Mouse (Mus musculus): ENCODE results near the gene Trio. TPM values are rescaled to one million over a fixed set of nuclear protein-coding genes. Genes with fewer than 3 reads are reported as not detected.

Trio gene
- polyA plus RNA-seq, 1 experiment from 2014 or later = 38.1 TPM

DNA sequence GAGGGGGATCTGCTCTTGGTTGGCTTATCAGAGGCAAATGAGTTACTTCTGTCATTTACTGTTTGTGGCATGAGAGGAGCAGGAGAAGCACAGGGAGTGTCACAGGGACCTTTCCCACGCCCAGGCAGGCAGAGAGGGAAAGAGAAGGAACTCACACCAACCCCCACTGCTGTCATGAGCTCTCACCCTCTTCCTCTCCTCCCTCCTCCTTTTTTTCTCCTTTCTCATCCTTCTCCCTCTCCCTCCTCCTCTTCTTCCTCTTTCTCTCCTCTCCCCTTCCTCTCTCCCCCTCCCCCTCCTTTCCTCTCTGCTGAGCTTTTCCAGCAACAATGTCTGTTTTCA, 322.7 kb downstream of the Trio start:
- no peak for DNase-seq (ENCODE audit: low spot score)
- Histone ChIP-seq H3K4me2 (ENCODE audit: low read length) (no peak overlapping the region), H3K9me3 (replicated peaks; ENCODE audit: control insufficient read depth, low read length) (no peaks in the 10 kb centered on the region), H3K36me3 (ENCODE audit: control insufficient read depth, insufficient read depth, low read length) (no peaks in the 10 kb centered on the region), H3K4me3 (ENCODE audit: low read depth, low read length) (no peak overlapping the region), H3K9ac (ENCODE audit: low read length) (no peak overlapping the region), H3K4me1 (ENCODE audit: control insufficient read depth, insufficient read depth, low read length) (peaks cover 5% of the 10 kb centered on the region), H3K27ac (ENCODE audit: low read depth, low read length) (no peak overlapping the region; the same call in 1 of the 2 replicates), H3K27me3 (replicated peaks; ENCODE audit: control insufficient read depth, insufficient read depth, low read length) (no peaks in the 10 kb centered on the region)
- ATAC-seq = no peak
- WGBS = 67% methylated on average over 1 of the region's 1 CpGs

DNA sequence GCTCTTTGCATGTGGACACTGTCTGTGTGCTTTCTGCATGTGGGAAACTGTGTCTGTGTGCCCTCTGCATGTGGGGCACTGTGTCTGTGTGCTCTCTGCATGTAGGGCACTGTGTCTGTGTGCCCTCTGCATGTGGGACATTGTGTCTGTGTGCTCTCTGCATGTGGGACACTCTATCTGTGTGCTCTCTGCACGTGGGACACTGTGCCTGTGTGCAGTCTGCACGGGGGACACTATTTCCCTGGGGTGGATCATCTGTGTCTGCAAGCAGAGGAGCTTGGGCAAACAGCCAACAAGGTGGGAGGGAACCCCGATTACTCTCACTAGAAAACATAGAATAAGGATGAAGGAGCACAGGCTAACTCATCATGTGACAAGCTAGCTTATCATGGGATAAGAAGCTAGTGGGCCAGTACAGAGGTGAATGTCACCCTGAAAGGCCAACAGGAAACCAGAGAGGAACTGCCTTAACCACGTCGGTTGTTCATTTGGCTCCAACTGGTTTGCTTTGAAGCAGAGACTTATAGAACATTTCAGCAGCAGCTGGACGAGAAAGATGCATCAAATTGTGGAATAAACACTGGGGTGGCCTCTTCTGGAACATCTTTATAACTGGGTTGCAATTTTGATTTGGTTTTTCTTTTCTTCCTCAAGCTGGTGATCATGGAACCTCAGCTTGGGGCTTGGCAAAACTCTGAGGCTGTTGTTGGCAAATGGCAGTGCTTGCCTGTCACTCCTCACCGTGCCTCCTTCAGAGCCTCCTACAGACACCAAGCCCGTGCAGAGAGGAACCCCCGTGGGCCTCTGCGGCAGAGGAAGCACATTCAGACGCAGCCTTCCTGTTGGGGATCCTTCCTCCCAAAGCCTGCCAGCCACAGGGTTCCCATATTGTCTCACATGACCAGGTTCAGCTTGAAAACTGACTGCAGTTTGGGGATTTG, 323.3 kb downstream of the Trio start:
- no peak for DNase-seq (ENCODE audit: low spot score)
- 37% methylated on average over 11 of the region's 11 CpGs for WGBS
- peak overlapping the region; percentile 9; the same call in 1 of the 2 replicates for H3K27ac ChIP-seq (ENCODE audit: low read depth, low read length)

DNA sequence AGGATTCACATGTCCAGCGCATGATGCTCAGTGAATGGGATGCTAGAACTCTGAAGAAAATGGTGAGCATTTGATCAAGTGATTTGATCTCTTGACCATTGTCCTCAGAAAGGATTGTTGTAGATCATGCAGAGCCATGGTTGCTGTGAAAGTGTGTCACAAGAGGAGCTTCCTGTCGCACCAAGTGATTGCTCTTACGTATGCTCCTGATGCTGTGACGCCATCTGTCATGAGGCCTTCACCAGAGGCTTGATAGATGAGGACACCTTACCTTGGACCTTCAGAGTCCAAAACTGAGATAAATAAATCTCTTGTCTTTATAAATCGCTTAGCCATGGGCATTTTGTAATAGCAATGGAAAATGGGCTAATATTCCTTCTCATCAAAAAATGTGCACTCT, 328.0 kb downstream of the Trio start:
- 91% methylated on average over 5 of the region's 5 CpGs for WGBS
- no peak overlapping the region for H3K9ac ChIP-seq (ENCODE audit: low read length)

More for the DNA sequence above, 323.3 kb downstream of the Trio start:
- Histone ChIP-seq H3K9me3 (replicated peaks; ENCODE audit: control insufficient read depth, low read length) (no peaks in the 10 kb centered on the region), H3K9ac (ENCODE audit: low read length) (no peak overlapping the region), H3K4me1 (ENCODE audit: control insufficient read depth, insufficient read depth, low read length) (peaks cover 5% of the 10 kb centered on the region), H3K4me3 (ENCODE audit: low read depth, low read length) (no peak overlapping the region), H3K4me2 (ENCODE audit: low read length) (no peak overlapping the region), H3K27me3 (replicated peaks; ENCODE audit: control insufficient read depth, insufficient read depth, low read length) (no peaks in the 10 kb centered on the region), H3K36me3 (ENCODE audit: control insufficient read depth, insufficient read depth, low read length) (no peaks in the 10 kb centered on the region)
- ATAC-seq = no peak

DNA sequence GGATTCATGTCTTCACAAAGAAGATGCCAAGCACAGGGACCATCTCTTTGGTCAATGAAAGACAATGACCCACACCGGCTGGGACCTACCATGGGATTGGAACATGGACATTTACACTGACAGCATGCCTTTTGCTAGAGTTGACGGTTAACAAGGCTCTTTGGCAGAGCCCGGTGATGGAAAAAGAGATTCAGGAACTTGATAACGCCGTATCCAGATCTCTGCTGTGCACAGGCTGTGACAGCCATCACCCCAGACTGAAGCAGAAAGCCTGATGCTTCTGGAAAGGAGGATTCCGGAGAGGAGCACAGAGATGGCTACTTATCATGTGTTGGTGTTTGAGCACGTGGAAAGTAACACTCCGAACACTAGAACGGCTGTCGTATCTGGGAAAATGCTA, 332.4 kb downstream of the Trio start:
- Histone ChIP-seq H3K9ac (ENCODE audit: low read length) (no peak overlapping the region), H3K27me3 (replicated peaks; ENCODE audit: control insufficient read depth, insufficient read depth, low read length) (no peaks in the 10 kb centered on the region), H3K4me1 (ENCODE audit: control insufficient read depth, insufficient read depth, low read length) (no peaks in the 10 kb centered on the region), H3K4me3 (ENCODE audit: low read depth, low read length) (no peak overlapping the region), H3K9me3 (replicated peaks; ENCODE audit: control insufficient read depth, low read length) (no peaks in the 10 kb centered on the region), H3K4me2 (ENCODE audit: low read length) (no peak overlapping the region), H3K36me3 (ENCODE audit: control insufficient read depth, insufficient read depth, low read length) (no peaks in the 10 kb centered on the region), H3K27ac (ENCODE audit: low read depth, low read length) (no peak overlapping the region)
- ATAC-seq (no peak), DNase-seq (ENCODE audit: low spot score) (no peak)
- 94% methylated on average over 10 of the region's 10 CpGs for WGBS

More for the DNA sequence above, 328.0 kb downstream of the Trio start:
- H3K4me3 ChIP-seq (ENCODE audit: low read depth, low read length) = no peak overlapping the region
- no peaks in the 10 kb centered on the region for H3K9me3 ChIP-seq (replicated peaks; ENCODE audit: control insufficient read depth, low read length)
- no peak overlapping the region for H3K4me2 ChIP-seq (ENCODE audit: low read length)
- H3K27me3 ChIP-seq (replicated peaks; ENCODE audit: control insufficient read depth, insufficient read depth, low read length) = no peaks in the 10 kb centered on the region
- no peak for ATAC-seq
- no peak overlapping the region for H3K27ac ChIP-seq (ENCODE audit: low read depth, low read length)
- DNase-seq (ENCODE audit: low spot score) = no peak
- peaks cover under 1% of the 10 kb centered on the region for H3K4me1 ChIP-seq (ENCODE audit: control insufficient read depth, insufficient read depth, low read length)
- no peaks in the 10 kb centered on the region for H3K36me3 ChIP-seq (ENCODE audit: control insufficient read depth, insufficient read depth, low read length)

DNA sequence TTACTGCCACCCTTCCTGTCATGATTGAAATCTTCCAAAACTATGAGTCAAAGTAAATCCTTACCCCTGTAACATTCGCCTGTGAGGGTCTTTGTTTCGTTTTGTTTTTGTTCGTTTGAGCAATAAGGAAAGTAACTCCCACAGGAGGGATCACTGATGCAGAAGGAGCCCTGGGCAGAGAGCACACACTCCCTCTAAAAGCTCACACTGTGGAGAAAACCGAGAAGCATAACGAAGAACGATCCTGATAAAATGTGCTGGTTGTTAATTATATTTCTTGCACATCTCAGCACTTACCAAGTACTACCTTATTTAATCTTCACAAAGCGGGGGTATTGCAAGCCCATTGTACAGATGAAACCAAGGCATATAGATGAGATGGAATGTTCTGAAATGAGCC, 333.5 kb downstream of the Trio start:
- H3K36me3 ChIP-seq (ENCODE audit: control insufficient read depth, insufficient read depth, low read length) = no peaks in the 10 kb centered on the region
- 65% methylated on average over 7 of the region's 7 CpGs for WGBS
- H3K4me3 ChIP-seq (ENCODE audit: low read depth, low read length) = no peak overlapping the region
- DNase-seq (ENCODE audit: low spot score) (no peak), ATAC-seq (no peak)
- no peak overlapping the region for H3K27ac ChIP-seq (ENCODE audit: low read depth, low read length)
- H3K4me1 ChIP-seq (ENCODE audit: control insufficient read depth, insufficient read depth, low read length) = no peaks in the 10 kb centered on the region
- no peak overlapping the region for H3K9ac ChIP-seq (ENCODE audit: low read length)
- H3K4me2 ChIP-seq (ENCODE audit: low read length) = no peak overlapping the region
- no peaks in the 10 kb centered on the region for H3K27me3 ChIP-seq (replicated peaks; ENCODE audit: control insufficient read depth, insufficient read depth, low read length)
- no peaks in the 10 kb centered on the region for H3K9me3 ChIP-seq (replicated peaks; ENCODE audit: control insufficient read depth, low read length)

DNA sequence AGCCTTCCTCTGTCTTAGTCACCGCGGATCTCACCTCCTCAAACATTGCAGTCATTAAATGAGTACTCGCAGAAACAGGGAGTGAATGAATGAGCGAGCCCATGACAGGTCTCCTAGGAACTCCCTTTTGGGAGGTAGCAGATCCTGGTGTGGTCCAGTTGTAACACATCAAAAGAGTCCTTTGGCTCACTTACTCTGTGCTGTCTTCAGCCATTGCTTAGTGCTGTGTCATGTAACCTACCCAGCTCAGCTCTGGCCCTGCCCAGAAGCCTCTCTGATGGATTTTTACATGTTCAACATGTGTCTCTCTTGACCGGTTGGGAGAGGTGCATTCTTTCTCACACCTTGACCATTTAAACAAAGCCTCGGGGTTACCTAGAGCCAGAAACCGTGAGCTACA, 334.4 kb downstream of the Trio start:
- 88% methylated on average over 7 of the region's 7 CpGs for WGBS
- Histone ChIP-seq H3K36me3 (ENCODE audit: control insufficient read depth, insufficient read depth, low read length) (no peaks in the 10 kb centered on the region), H3K9ac (ENCODE audit: low read length) (no peak overlapping the region), H3K9me3 (replicated peaks; ENCODE audit: control insufficient read depth, low read length) (no peaks in the 10 kb centered on the region), H3K27me3 (replicated peaks; ENCODE audit: control insufficient read depth, insufficient read depth, low read length) (no peaks in the 10 kb centered on the region), H3K4me2 (ENCODE audit: low read length) (no peak overlapping the region), H3K4me1 (ENCODE audit: control insufficient read depth, insufficient read depth, low read length) (no peaks in the 10 kb centered on the region), H3K4me3 (ENCODE audit: low read depth, low read length) (no peak overlapping the region), H3K27ac (ENCODE audit: low read depth, low read length) (no peak overlapping the region)
- no peak for DNase-seq (ENCODE audit: low spot score)
- no peak for ATAC-seq

DNA sequence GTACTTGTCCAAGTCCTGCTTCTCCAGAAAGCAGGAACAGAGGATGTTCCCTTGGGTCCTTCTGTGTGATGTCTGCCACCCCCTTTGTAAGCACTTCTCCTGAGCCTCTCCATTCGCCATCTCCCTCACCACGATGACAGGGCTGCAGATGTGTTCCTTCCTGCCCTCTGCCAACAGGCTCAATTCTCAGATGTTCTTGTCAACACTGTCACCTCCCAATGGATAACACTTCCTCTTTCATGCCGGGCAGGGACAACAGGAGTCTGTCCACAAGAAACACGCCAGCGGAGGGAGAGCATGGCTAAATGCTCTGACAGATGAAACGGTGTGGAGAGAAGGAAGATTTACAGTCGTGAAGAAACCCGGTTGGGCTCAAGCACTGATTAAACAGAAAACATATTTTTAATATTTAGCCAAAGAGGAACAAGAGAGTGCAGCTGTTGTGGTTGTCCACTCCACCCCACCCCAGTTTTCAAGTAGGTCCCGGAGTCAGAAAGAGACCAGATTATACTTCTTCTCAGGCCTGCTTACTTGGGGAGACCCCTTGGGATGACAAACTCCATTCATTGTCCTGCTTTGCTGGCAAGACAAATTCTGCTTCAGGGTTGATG, 337.5 kb downstream of the Trio start:
- H3K27ac ChIP-seq (ENCODE audit: low read depth, low read length) = no peak overlapping the region
- no peaks in the 10 kb centered on the region for H3K36me3 ChIP-seq (ENCODE audit: control insufficient read depth, insufficient read depth, low read length)
- H3K4me1 ChIP-seq (ENCODE audit: control insufficient read depth, insufficient read depth, low read length) = no peaks in the 10 kb centered on the region
- no peak overlapping the region for H3K9ac ChIP-seq (ENCODE audit: low read length)
- no peak overlapping the region for H3K4me2 ChIP-seq (ENCODE audit: low read length)
- 91% methylated on average over 9 of the region's 9 CpGs for WGBS
- H3K9me3 ChIP-seq (replicated peaks; ENCODE audit: control insufficient read depth, low read length) = no peaks in the 10 kb centered on the region
- no peak for DNase-seq (ENCODE audit: low spot score)
- ATAC-seq = no peak
- no peak overlapping the region for H3K4me3 ChIP-seq (ENCODE audit: low read depth, low read length)
- H3K27me3 ChIP-seq (replicated peaks; ENCODE audit: control insufficient read depth, insufficient read depth, low read length) = no peaks in the 10 kb centered on the region

DNA sequence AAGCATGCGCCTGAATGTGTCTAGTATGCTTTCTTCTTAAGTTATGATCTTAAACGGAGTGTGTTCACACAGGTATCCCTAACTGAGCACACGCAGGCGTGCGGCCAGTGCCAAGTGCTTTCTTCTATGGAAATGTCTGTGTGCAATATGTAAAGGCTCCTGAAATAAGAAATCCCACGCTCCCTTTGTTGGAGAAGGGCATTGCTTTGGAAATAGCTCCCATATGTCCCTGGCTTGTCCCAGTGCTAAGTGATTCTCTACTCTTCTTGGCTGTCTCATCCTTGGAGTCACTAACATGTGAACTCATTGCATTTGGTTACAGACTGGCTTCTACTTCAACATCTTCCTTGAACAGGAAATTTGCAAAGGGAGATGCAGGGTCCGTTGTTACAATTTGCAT, 340.8 kb downstream of the Trio start:
- H3K4me3 ChIP-seq (ENCODE audit: low read depth, low read length) = no peak overlapping the region
- no peak overlapping the region for H3K27ac ChIP-seq (ENCODE audit: low read depth, low read length)
- H3K4me1 ChIP-seq (ENCODE audit: control insufficient read depth, insufficient read depth, low read length) = peaks cover 8% of the 10 kb centered on the region; the same call in 1 of the 2 replicates
- no peaks in the 10 kb centered on the region for H3K27me3 ChIP-seq (replicated peaks; ENCODE audit: control insufficient read depth, insufficient read depth, low read length)
- no peak for ATAC-seq
- 88% methylated on average over 7 of the region's 7 CpGs for WGBS
- no peak overlapping the region for H3K9ac ChIP-seq (ENCODE audit: low read length)
- H3K9me3 ChIP-seq (replicated peaks; ENCODE audit: control insufficient read depth, low read length) = no peaks in the 10 kb centered on the region
- no peak overlapping the region for H3K4me2 ChIP-seq (ENCODE audit: low read length)
- DNase-seq (ENCODE audit: low spot score) = no peak
- no peaks in the 10 kb centered on the region for H3K36me3 ChIP-seq (ENCODE audit: control insufficient read depth, insufficient read depth, low read length)

DNA sequence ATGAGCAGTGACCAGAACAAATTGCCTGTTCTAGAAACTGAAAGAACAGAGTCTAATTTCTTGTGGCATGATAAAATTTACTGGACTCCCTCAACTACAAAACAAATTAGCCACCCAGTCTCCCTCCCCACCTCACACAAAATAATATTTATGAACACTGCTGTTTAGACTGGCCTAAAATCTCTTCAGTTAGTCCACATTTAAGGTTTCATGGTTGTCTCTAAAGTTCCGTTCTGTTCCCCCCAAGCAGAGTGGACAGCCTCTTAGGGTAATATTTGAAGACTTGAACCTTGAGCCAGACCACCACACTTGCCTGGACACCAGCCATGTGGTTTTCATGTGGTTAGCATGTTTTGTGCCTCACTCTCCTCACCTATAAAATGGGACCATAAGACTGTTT, 342.4 kb downstream of the Trio start:
- peaks cover 8% of the 10 kb centered on the region; the same call in 1 of the 2 replicates for H3K4me1 ChIP-seq (ENCODE audit: control insufficient read depth, insufficient read depth, low read length)
- no peak for ATAC-seq

More for the DNA sequence above, 342.4 kb downstream of the Trio start:
- Histone ChIP-seq H3K9me3 (replicated peaks; ENCODE audit: control insufficient read depth, low read length) (no peaks in the 10 kb centered on the region), H3K27me3 (replicated peaks; ENCODE audit: control insufficient read depth, insufficient read depth, low read length) (no peaks in the 10 kb centered on the region), H3K4me2 (ENCODE audit: low read length) (no peak overlapping the region), H3K27ac (ENCODE audit: low read depth, low read length) (no peak overlapping the region), H3K9ac (ENCODE audit: low read length) (no peak overlapping the region), H3K4me3 (ENCODE audit: low read depth, low read length) (no peak overlapping the region), H3K36me3 (ENCODE audit: control insufficient read depth, insufficient read depth, low read length) (no peaks in the 10 kb centered on the region)
- WGBS = 94% methylated on average over 1 of the region's 1 CpGs
- DNase-seq (ENCODE audit: low spot score) = no peak

Data from forebrain, embryonic 14.5 days (tissue).